Mouse (Mus musculus) layer of hippocampus, adult 11-12 months (tissue): ENCODE data around the gene Hdac8.

Source experiments
- DNase-seq: peaks from one replicate; pipeline ENCODE4 v3.0.0; 2022; ENCODE audit warnings: low spot score

Gene Hdac8

GRCm38 (mm10) chrX:102339396-102340155 is 165.6 kb downstream of the Hdac8 start:
- no peak for DNase-seq

GRCm38 (mm10) chrX:102319696-102320095 is 185.5 kb downstream of the Hdac8 start:
- peak; percentile 4 for DNase-seq

- DNase-seq = no peak
Measured at GRCm38 (mm10) chrX:102319252-102319651, 185.9 kb downstream of the Hdac8 start.

DNA sequence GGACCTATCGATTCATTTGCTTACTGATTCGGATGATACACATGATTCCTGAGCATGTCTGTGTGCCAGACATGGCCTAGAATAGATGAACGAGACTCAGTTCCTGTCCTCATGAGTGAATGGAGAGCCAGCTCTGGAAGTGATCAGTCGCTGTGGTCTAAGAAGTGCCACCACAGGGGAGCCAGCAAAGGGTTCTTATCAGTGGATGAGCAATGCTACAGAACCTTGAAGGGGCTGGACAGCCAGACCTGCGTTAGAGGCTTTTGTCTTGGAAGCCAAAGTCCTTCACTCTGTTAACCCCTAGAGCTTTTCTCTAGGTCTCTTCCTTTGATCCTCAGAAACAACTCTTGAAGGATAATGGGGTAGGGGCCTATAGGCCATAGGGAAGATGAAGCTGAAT is 186.4 kb downstream of the Hdac8 start:
- no peak for DNase-seq

GRCm38 (mm10) chrX:102311119-102311518 is 194.0 kb downstream of the Hdac8 start:
- no peak for DNase-seq

DNA sequence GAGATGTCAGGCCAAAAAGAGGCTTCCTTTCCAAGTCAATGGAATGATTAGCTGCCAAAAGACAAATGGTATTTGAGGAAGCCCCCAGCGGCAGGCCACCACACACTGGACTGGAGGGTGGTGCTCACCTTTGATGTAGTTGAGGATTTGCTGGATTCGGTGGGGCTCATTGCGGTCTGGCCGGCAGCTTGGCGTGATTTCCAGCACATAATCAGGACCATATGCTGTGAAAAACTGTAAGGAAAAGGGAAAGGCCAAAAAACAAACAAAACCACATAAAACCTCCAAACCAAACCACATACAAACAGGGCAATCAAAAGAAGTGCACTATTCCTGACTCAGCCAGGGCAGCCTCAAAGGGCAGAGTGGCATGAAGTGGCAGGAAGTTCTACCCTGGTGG is 197.6 kb downstream of the Hdac8 start:
- no peak for DNase-seq

- no peak for DNase-seq
Measured at GRCm38 (mm10) chrX:102305806-102306205, 199.4 kb downstream of the Hdac8 start.

DNA sequence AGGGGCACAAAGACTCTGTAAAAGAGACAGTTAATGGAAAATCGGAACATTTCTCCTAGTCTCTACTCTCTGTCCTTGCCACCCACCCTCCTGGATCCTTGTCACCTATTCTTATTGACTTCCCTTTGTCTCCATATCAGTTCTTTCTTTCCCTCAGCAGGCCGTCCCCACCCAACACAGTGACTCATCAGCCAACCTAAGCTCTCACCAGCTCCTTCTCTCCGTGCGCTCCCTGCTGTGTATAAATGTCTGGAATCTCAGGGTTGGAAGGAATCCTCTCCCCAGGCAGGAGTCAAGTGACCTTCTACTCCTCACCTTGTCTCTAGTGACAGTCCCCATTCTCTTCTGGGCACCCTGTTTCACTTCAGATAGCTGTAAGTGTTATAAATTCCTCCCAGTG is 200.2 kb downstream of the Hdac8 start:
- DNase-seq = no peak

DNA sequence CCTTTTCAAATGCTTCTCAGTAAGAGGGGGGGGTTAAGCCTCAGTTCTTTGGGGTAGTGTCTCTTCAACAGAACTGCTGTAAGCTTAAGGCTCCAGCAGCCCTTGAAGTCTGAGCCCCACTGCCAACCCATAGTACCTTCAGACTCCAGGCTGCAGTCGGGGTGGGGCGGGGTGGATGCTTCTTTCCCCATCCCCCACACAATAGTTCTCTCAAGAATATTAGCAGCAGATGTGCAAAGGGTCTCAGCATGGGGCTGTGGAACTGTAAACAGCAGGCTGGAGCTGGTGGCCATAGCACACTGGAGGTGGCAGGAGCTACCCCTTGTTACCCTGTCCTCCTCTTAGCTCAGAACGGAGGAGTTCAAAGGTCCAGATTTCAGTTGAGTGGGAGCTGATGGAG is 202.7 kb downstream of the Hdac8 start:
- DNase-seq = no peak

- DNase-seq = no peak
Measured at GRCm38 (mm10) chrX:102284889-102285288, 220.3 kb downstream of the Hdac8 start.

DNA sequence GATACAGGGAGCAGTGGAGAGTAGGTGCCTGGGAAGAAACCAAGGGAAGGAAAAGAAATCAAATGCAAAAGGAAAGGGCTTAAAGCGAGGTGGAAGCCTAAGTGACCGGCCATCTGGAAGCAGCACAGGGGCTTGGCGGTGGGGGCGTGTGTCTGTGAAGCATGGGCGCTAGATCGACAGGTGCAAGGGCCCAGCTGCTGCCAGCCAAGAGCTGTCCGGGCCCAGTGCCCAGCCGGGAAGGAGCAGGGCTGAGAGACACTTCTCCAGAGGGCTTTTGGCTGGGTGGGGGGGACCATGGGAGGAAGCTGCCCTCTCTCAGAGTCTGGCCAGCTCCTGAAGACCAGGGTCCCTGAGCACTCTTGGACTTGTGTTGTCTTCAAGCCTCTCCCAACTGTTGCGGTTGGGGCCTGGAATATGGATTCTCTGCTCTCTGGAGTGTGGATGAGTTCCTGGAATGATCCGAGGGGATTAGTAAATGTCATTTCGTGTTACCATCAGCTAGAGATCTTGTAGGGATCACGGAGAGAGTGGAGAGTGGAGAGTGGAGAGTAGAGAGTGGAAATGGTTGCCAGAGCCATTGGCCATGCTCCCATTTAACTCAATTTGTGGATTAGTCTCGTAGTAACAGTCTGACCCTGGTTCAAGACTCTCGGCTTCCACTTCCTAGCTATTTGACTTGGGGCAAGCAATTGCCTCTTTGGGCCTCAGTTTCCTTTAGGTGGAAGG is 242.4 kb downstream of the Hdac8 start:
- no peak for DNase-seq

DNA sequence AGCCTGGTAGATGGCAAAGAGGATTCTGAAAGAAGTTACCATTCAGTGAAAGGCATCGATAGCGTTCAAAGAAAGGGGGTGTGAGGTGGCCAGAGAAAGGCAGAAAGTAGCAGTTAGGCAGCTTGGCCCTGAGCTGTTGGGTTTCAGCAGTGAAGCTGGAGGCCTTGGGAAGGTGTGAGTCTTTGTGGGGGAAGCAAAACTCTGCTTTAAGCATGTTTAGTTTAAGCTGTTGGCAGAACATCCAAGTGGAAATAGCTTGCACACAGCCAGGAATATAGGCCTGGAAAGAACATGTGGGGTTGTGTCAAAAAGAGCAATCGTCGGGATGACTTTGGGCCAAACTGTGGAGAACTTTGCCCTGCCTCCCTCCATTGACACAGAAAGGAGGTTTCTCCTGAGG is 245.4 kb downstream of the Hdac8 start:
- DNase-seq = no peak

DNA sequence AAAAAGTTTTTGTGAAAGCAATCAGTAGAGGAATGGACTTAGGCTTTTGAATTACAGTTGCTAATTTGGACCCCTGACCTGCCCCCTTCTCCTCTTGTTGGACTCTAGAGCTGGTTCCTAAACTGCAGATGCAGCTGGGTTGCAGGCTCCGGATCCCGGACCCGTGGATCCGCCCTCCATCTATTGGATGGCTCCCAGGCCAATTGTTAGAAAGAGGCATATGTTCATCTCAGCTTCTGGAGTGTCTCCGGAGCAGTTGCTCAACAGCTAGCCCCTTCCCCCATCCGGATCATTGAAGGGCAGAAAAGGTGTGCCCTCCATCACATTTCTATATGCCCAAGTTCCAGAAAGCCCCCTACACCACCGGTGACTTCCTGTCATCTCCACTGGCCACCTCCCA is 251.3 kb downstream of the Hdac8 start:
- peak; percentile 19 for DNase-seq

GRCm38 (mm10) chrX:102251937-102252860 is 253.0 kb downstream of the Hdac8 start, which contains the start of gene Cited1:
Cited1 (minus strand) TSS chrX:102252181.
- DNase-seq = peak; percentile 51

DNA sequence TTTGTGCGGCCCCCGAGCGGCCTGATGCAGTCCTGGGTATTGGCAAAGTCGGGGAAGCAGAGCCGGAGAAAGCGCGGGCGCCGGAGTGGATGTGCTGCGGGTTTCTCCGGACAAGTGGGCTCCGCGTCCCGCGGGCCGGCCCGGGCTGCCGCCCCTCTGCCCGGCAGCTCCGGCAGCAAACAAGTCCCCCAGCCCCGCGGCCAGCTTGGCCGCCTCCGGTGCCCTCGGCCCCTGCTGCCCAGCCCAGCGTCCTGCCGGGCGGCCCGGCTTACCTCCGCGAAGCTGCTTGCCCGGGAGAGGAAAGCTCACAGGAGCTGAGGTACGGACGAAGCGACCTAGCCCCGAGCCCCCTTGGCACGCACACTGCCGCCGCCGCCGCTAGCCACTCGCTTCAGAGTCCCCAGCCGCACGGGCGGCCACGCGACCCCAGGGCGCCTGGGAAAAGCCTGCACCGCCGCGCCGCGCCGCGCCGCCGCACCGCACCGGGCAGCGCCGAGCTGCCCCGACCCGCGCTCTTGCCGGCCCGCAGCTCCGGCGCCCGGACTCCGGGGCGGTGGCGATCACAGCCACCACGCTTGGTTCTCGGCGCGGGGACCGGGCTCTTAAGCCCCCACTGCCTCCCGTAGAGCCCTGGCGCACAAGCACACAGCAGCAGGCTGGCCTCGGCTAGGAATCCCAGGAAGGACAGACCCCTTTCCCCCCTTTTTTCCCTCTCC is 253.8 kb downstream of the Hdac8 start:
- no peak for DNase-seq

DNA sequence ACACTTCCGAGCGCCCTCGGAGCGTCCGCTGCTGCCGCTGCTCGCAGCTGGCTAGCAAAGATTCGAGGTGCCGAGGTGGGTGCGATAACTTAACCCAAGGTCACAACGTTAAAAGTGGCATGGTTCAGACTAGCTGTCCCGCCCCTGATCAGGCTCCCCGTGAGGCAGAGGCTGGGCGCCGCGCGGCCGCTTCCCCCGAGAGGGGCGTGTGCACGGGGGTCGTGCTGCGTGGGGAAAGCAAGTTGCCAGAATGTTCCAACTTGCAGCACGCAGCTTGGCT is 254.3 kb downstream of the Hdac8 start:
- DNase-seq = no peak

DNA sequence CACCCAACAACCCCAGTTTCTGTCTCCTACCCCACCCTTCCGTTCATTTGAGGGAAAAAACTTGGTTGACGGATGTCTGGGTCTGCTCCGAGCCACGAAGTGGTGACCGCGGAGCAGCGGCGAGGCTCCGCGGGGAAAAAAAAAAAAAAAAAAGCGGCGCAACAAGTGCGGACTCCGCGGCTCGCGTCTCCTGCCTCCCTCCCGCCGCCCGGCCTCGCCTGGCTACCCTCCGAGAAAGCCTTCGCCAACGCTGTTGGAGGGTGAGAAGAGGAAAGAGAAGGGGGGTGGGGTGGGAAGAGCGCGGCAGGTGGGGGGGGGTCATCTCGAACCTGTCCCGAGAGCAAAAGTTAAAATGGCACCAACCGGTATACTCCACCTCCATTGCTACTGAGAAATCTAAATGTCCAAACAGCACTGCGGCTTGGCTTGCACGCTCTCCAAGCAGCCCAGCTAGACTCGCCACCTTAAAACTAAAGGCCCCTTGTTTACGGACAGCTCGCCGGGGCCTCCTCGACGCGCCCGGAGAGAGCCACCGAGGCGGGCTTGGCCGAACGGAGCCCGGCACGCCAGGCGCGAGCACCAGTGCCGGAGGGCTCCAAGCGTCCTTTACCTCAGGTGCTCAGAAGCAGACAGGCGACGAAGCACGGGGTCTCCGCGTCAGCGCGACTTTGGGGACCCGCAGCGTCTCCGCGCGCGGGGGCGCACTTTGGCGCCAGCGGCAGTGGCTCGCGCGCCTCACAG is 254.8 kb downstream of the Hdac8 start:
- DNase-seq = no peak

GRCm38 (mm10) chrX:102244334-102244733 is 260.8 kb downstream of the Hdac8 start:
- DNase-seq = no peak
